Mouse (Mus musculus): ENCODE measurements around the gene Mfsd4b2. TPM values are rescaled to one million over a fixed set of nuclear protein-coding genes. Genes with fewer than 3 reads are reported as not detected.

Mfsd4b2 gene
- not detected in 2 replicates for polyA plus RNA-seq (2015; fragmentation: Nextera tagmentation; extraction: Ambion mirVana)

DNA sequence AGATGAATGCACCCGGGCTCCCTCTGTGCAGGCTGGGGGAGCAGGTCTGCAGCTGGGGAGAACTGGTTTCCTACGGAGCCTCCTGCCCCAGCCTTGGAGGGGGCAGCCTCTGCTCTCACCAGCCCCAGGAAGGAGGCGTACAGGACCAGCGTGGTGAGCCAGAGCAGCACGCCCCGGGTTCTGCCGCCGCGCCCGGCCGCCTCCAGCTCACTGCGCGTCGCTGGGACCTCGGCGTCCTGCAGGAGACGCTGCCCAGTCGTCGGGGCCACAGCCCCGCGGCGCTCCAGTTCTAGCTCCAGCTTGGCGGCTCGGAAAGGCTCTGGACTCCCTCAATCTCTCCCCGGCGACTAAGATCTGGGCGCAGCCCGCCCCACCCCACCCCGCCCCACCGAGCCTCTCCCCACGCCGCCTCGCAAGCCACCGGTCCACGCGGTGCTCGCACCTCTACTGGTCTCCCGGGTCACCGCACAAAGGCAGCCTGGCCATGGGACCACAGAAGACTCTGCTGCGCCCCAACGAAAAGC is at the start of gene Mfsd4b2:
Gene Mfsd4b2, minus strand, starts transcription at position 308 of the 524 bp plus-strand sequence.
- Histone ChIP-seq H3K4me1 (replicated peaks) (no peaks in the 10 kb centered on the region; the same call in 1 of the 2 replicates), H3K27ac (replicated peaks) (no peak within 1 kb of the TSS), H3K9me3 (replicated peaks) (no peaks in the 10 kb centered on the region), H3K27me3 (peaks cover 36% of the 10 kb centered on the region), H3K36me3 (replicated peaks) (no peaks in the 10 kb centered on the region), H3K4me3 (replicated peaks) (peak within 1 kb of the TSS; percentile 42), H3K9ac (no peak within 1 kb of the TSS), H3K4me2 (peak within 1 kb of the TSS; percentile 61)
- ATAC-seq (ENCODE audit: insufficient read depth) = no peak
- 2% methylated on average over 41 of the region's 41 CpGs for WGBS (ENCODE audit: insufficient replicate concordance)

DNA sequence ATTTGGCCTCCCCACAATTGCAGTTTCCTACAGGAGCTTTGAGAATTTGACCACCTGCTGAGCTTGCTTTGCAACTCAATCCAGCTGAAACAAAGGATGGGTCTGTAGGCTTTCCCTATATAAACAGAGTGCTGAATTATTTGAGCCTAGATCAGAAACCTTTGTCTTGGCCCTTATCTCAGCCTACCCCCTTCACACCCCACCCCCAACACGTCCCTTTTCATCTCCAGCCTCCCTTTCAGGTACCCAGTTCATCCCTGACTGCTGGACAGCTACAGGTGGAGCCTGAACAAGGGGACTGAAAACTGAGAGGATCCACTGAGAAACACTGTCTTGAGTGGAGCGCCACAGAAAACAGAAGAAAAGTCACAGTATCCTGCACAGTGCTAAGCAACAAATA is 49.0 kb upstream of the Mfsd4b2 start:
- H3K9me3 ChIP-seq (replicated peaks) = no peaks in the 10 kb centered on the region; the same call in 1 of the 2 replicates
- no peaks in the 10 kb centered on the region for H3K27me3 ChIP-seq
- H3K4me2 ChIP-seq = no peak overlapping the region
- no peak overlapping the region for H3K9ac ChIP-seq
- ATAC-seq (ENCODE audit: insufficient read depth) = no peak
- no peak overlapping the region for H3K27ac ChIP-seq (replicated peaks)
- H3K36me3 ChIP-seq (replicated peaks) = no peaks in the 10 kb centered on the region
- no peaks in the 10 kb centered on the region for H3K4me1 ChIP-seq (replicated peaks)
- 42% methylated on average over 2 of the region's 2 CpGs for WGBS (ENCODE audit: insufficient replicate concordance)
- no peak overlapping the region for H3K4me3 ChIP-seq (replicated peaks)

DNA sequence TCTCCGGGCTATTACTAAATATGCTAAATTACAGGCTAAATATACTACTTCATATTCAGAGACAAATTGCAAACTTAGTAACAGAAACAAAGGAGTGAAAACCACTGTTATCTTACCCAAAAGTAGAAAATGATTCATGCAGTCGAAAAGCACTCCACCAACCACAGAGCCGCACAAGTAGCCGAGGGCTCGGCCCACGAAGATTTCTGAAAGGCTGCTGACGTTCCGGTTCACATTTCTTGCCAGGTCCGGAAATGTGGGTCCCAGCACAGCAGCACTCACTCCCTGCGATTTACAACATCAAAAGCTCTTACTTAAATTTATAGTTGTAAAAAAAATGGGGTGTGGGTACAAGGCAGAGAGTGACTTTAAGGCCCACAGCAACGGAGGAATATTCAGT is 48.3 kb upstream of the Mfsd4b2 start:
- Histone ChIP-seq H3K4me3 (replicated peaks) (no peak overlapping the region), H3K9me3 (replicated peaks) (no peaks in the 10 kb centered on the region; the same call in 1 of the 2 replicates), H3K4me2 (no peak overlapping the region), H3K4me1 (replicated peaks) (no peaks in the 10 kb centered on the region), H3K27me3 (no peaks in the 10 kb centered on the region), H3K9ac (no peak overlapping the region), H3K27ac (replicated peaks) (no peak overlapping the region), H3K36me3 (replicated peaks) (no peaks in the 10 kb centered on the region)
- WGBS (ENCODE audit: insufficient replicate concordance) = 59% methylated on average over 11 of the region's 11 CpGs
- ATAC-seq (ENCODE audit: insufficient read depth) = no peak

DNA sequence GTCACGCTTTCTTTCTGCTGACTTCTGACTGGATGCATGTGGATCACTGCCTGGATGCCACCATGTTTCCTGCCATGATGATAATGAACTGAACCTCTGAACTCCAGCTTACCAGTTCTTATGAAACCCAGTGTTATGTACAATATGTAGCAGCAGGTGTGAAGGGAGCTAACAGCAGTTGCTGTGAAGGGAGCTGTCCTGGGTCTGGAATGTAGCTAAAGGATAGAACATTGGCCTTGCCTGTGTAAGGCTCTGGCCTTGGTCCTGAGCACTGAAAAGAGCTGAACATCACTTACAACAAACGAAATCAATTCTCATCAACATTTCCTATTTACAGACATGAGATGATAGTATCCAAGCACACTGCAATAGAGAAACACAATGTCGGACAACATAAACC is 40.8 kb upstream of the Mfsd4b2 start:
- H3K9ac ChIP-seq = no peak overlapping the region
- no peaks in the 10 kb centered on the region for H3K4me1 ChIP-seq (replicated peaks)
- H3K4me2 ChIP-seq = no peak overlapping the region
- ATAC-seq (ENCODE audit: insufficient read depth) = no peak
- no peaks in the 10 kb centered on the region for H3K27me3 ChIP-seq
- H3K27ac ChIP-seq (replicated peaks) = no peak overlapping the region
- no peak overlapping the region for H3K4me3 ChIP-seq (replicated peaks)
- no peaks in the 10 kb centered on the region for H3K9me3 ChIP-seq (replicated peaks)
- no peaks in the 10 kb centered on the region for H3K36me3 ChIP-seq (replicated peaks)
- 62% methylated on average over 3 of the region's 3 CpGs for WGBS (ENCODE audit: insufficient replicate concordance)

GRCm38 (mm10) chr10:39961906-39962305 is 35.2 kb upstream of the Mfsd4b2 start:
- no peak overlapping the region for H3K27ac ChIP-seq (replicated peaks)
- H3K4me1 ChIP-seq (replicated peaks) = peaks cover 17% of the 10 kb centered on the region
- H3K4me3 ChIP-seq (replicated peaks) = no peak overlapping the region
- no peak for ATAC-seq (ENCODE audit: insufficient read depth)
- no peaks in the 10 kb centered on the region for H3K9me3 ChIP-seq (replicated peaks)
- WGBS (ENCODE audit: insufficient replicate concordance) = 12% methylated on average over 1 of the region's 1 CpGs
- no peaks in the 10 kb centered on the region for H3K36me3 ChIP-seq (replicated peaks)
- 0 out of 2 replicates have a peak, but pooled peaks cover 5% of the 10 kb centered on the region for H3K27me3 ChIP-seq
- H3K4me2 ChIP-seq = no peak overlapping the region
- H3K9ac ChIP-seq = no peak overlapping the region

DNA sequence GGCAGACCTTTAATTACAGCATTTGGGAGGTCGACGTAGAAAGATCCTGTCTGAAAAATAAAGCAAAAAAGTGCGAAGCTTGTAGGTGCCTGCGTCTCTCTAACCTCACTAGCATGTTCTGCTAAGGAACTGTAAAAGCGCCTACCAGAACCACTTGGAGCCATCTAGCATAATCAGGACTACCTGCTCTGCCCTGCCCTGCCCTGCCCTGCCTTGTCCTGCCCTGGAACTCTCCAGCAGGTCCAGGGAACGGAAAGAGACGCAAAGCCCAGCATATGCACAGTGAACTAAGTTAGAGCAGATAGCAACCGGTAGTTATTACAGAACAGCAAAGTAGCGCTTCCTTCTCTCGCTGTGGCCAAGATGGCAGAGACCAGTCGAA is 33.7 kb upstream of the Mfsd4b2 start:
- no peaks in the 10 kb centered on the region for H3K9me3 ChIP-seq (replicated peaks)
- peak overlapping the region; percentile 61; the same call in 1 of the 2 replicates for H3K4me3 ChIP-seq (replicated peaks)
- H3K27me3 ChIP-seq = 0 out of 2 replicates have a peak, but pooled peaks cover 5% of the 10 kb centered on the region
- peaks cover 17% of the 10 kb centered on the region for H3K4me1 ChIP-seq (replicated peaks)
- 43% methylated on average over 11 of the region's 11 CpGs for WGBS (ENCODE audit: insufficient replicate concordance)
- no peak overlapping the region; the same call in 1 of the 2 replicates for H3K9ac ChIP-seq
- ATAC-seq (ENCODE audit: insufficient read depth) = no peak; the same call in 1 of the 2 replicates
- no peaks in the 10 kb centered on the region for H3K36me3 ChIP-seq (replicated peaks)
- peak overlapping the region; percentile 80 for H3K4me2 ChIP-seq
- no peak overlapping the region for H3K27ac ChIP-seq (replicated peaks)

DNA sequence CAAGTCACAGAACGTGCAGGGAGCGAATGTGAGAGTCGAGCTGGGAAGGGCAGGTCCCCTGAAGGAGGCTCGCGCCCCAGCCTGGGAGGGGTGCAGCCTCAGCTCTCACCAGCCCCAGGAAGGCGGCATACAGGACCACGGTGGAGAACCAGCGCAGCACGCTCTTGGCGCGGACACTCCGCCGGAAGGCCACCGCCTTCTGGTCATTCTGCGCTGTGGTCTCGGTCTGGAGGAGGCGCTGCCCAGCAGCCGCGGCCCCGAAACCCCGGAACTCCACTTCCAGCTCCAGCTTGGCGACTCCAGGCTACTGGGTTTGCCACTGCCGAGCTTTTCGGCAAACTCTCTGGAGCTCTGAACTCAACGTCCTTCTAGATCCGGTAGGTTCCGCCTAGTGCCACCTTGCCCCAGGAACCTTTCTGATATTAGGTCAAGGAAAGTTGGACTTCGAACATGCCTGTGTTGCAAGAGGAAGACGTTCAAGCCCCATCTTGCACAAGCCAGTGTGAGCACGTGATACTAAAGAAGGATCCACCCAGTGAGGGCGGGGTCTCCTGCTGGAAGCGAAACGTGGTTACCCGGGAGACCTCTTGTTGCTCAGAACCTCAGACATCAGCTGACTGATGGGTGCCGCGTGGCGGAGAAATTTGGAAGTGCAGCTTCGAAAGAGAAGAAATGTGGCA is 33.2 kb upstream of the Mfsd4b2 start, which contains the start of gene Mfsd4b3:
Gene Mfsd4b3, minus strand, starts transcription at position 393 of the 680 bp plus-strand sequence.
- H3K9ac ChIP-seq = peak within 1 kb of the TSS; percentile 55
- ATAC-seq (ENCODE audit: insufficient read depth) = peak; percentile 93
- under 1% methylated on average over 38 of the region's 38 CpGs for WGBS (ENCODE audit: insufficient replicate concordance)
- H3K4me3 ChIP-seq (replicated peaks) = peak within 1 kb of the TSS; percentile 61
- H3K4me2 ChIP-seq = peak within 1 kb of the TSS; percentile 80
- H3K4me1 ChIP-seq (replicated peaks) = peaks cover 17% of the 10 kb centered on the region
- no peaks in the 10 kb centered on the region for H3K36me3 ChIP-seq (replicated peaks)
- no peaks in the 10 kb centered on the region for H3K9me3 ChIP-seq (replicated peaks)
- H3K27me3 ChIP-seq = 0 out of 2 replicates have a peak, but pooled peaks cover 5% of the 10 kb centered on the region
- peak within 1 kb of the TSS; percentile 78 for H3K27ac ChIP-seq (replicated peaks)

- 49% methylated on average over 4 of the region's 4 CpGs for WGBS (ENCODE audit: insufficient replicate concordance)
- H3K4me3 ChIP-seq (replicated peaks) = no peak overlapping the region
- peaks cover 17% of the 10 kb centered on the region for H3K4me1 ChIP-seq (replicated peaks)
- no peak overlapping the region for H3K9ac ChIP-seq
- H3K4me2 ChIP-seq = no peak overlapping the region
- H3K36me3 ChIP-seq (replicated peaks) = no peaks in the 10 kb centered on the region
- ATAC-seq (ENCODE audit: insufficient read depth) = no peak
- H3K27me3 ChIP-seq = 0 out of 2 replicates have a peak, but pooled peaks cover 5% of the 10 kb centered on the region
- H3K9me3 ChIP-seq (replicated peaks) = no peaks in the 10 kb centered on the region
- no peak overlapping the region for H3K27ac ChIP-seq (replicated peaks)
Observed at GRCm38 (mm10) chr10:39958266-39958665, 31.5 kb upstream of the Mfsd4b2 start.

DNA sequence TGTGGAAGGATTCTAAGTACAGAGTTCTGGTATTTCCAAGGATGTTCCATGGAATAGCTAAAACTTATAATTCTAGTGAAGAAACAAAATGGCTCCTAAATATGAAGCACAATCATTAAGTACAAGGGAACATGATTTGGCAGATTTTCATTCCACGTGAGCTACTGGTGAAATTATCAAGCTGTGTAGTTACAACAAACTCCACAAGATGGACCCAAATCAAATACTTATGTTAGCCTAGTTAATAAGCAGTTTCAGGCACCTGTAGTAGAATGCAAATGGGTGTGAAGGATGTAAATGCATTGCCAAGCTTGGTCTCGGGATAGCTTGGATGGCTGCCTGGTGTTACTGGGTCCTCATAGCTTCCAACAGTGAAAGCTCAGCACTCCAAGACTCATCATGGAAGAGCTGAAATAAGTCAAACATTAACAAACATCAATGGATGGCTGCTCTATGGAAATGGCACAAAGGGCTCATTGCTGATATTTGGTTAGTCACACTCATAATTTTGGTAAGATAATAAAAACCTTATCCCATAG is 29.7 kb upstream of the Mfsd4b2 start:
- no peak for ATAC-seq (ENCODE audit: insufficient read depth)
- Histone ChIP-seq H3K27me3 (0 out of 2 replicates have a peak, but pooled peaks cover 5% of the 10 kb centered on the region), H3K27ac (replicated peaks) (no peak overlapping the region), H3K4me1 (replicated peaks) (peaks cover 17% of the 10 kb centered on the region), H3K9me3 (replicated peaks) (no peaks in the 10 kb centered on the region), H3K36me3 (replicated peaks) (no peaks in the 10 kb centered on the region), H3K4me2 (no peak overlapping the region), H3K4me3 (replicated peaks) (no peak overlapping the region), H3K9ac (no peak overlapping the region)
- 33% methylated on average over 2 of the region's 2 CpGs for WGBS (ENCODE audit: insufficient replicate concordance)

DNA sequence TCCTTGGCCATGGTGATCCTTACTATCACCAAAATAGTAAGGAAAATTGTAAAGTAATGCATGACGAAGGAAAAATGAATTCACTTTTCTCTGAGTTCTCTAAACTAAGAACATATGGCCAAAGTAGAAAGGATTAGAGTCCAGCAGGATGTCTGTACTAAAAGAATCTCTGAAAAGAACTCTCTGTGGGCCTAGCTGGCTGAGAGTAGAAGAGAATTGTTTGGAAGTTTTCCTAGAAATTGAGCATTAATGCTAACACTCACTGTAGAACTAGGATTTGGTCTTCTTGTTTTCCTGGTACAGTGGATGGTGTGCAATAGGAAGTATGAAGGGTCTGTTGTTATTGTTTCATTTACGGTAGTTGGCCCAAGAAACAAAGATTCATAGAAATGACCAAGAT is 28.4 kb upstream of the Mfsd4b2 start:
- no peaks in the 10 kb centered on the region for H3K9me3 ChIP-seq (replicated peaks)
- no peak overlapping the region for H3K4me2 ChIP-seq
- no peaks in the 10 kb centered on the region for H3K36me3 ChIP-seq (replicated peaks)
- WGBS (ENCODE audit: insufficient replicate concordance) = 61% methylated on average over 2 of the region's 2 CpGs
- 0 out of 2 replicates have a peak, but pooled peaks cover 5% of the 10 kb centered on the region for H3K27me3 ChIP-seq
- H3K27ac ChIP-seq (replicated peaks) = no peak overlapping the region
- H3K4me1 ChIP-seq (replicated peaks) = peaks cover 11% of the 10 kb centered on the region
- no peak for ATAC-seq (ENCODE audit: insufficient read depth)
- H3K9ac ChIP-seq = no peak overlapping the region
- H3K4me3 ChIP-seq (replicated peaks) = no peak overlapping the region

GRCm38 (mm10) chr10:39949377-39949954 is 22.7 kb upstream of the Mfsd4b2 start:
- Histone ChIP-seq H3K9ac (no peak overlapping the region), H3K4me2 (no peak overlapping the region), H3K9me3 (replicated peaks) (no peaks in the 10 kb centered on the region), H3K27ac (replicated peaks) (no peak overlapping the region), H3K4me3 (replicated peaks) (no peak overlapping the region), H3K36me3 (replicated peaks) (no peaks in the 10 kb centered on the region), H3K4me1 (replicated peaks) (no peaks in the 10 kb centered on the region), H3K27me3 (no peaks in the 10 kb centered on the region)
- 89% methylated on average over 2 of the region's 2 CpGs for WGBS (ENCODE audit: insufficient replicate concordance)
- no peak for ATAC-seq (ENCODE audit: insufficient read depth)

Measured in liver, embryonic 15.5 days (tissue).